Mouse (Mus musculus): ENCODE measurements at regions not wholly inside any gene's neighbourhood (a gene's known extent, or its start where the extent isn't known, plus 50 kb on each side); places are given as distances from the start of the nearest gene placed in this dataset.

GRCm38 (mm10) chr8:96174996-96175395 is 286.6 kb upstream of the Got2 start:
- TF ChIP-seq CTCF (IDR thresholded peaks at IDR 0.05; ENCODE audit: insufficient read depth, low read depth, low read length) (no peak), POLR2A (IDR thresholded peaks at IDR 0.05; ENCODE audit: insufficient read depth, low read depth, low read length) (no peak)

GRCm38 (mm10) chr8:96164933-96165332 is 276.6 kb upstream of the Got2 start:
- WGBS: 95% methylated on average over 8 of the region's 8 CpGs
- H3K4me1 ChIP-seq (ENCODE audit: control insufficient read depth, insufficient read depth, low read length): no peaks in the 10 kb centered on the region
- TF ChIP-seq CTCF (IDR thresholded peaks at IDR 0.05; ENCODE audit: insufficient read depth, low read depth, low read length): no peak
- TF ChIP-seq POLR2A (IDR thresholded peaks at IDR 0.05; ENCODE audit: insufficient read depth, low read depth, low read length): no peak
- H3K4me3 ChIP-seq (ENCODE audit: insufficient read depth, low read depth, low read length): no peak overlapping the region
- H3K27ac ChIP-seq (ENCODE audit: insufficient read depth, low read depth, low read length): no peak overlapping the region

More at GRCm38 (mm10) chr8:96174996-96175395, 286.6 kb upstream of the Got2 start:
- H3K4me1 ChIP-seq (ENCODE audit: control insufficient read depth, insufficient read depth, low read length): no peaks in the 10 kb centered on the region
- H3K4me3 ChIP-seq (ENCODE audit: insufficient read depth, low read depth, low read length): no peak overlapping the region
- H3K27ac ChIP-seq (ENCODE audit: insufficient read depth, low read depth, low read length): no peak overlapping the region
- WGBS: 57% methylated on average over 5 of the region's 5 CpGs

GRCm38 (mm10) chr8:96159899-96160298 is 271.6 kb upstream of the Got2 start:
- WGBS: 46% methylated on average over 6 of the region's 6 CpGs
- TF ChIP-seq CTCF (IDR thresholded peaks at IDR 0.05; ENCODE audit: insufficient read depth, low read depth, low read length) (no peak), POLR2A (IDR thresholded peaks at IDR 0.05; ENCODE audit: insufficient read depth, low read depth, low read length) (no peak)
- Histone ChIP-seq H3K4me3 (ENCODE audit: insufficient read depth, low read depth, low read length) (no peak overlapping the region), H3K4me1 (ENCODE audit: control insufficient read depth, insufficient read depth, low read length) (no peaks in the 10 kb centered on the region), H3K27ac (ENCODE audit: insufficient read depth, low read depth, low read length) (no peak overlapping the region)

GRCm38 (mm10) chr8:96152496-96153250 is 264.3 kb upstream of the Got2 start:
- WGBS: 45% methylated on average over 12 of the region's 12 CpGs
- Histone ChIP-seq H3K4me1 (ENCODE audit: control insufficient read depth, insufficient read depth, low read length) (no peaks in the 10 kb centered on the region), H3K27ac (ENCODE audit: insufficient read depth, low read depth, low read length) (no peak overlapping the region), H3K4me3 (ENCODE audit: insufficient read depth, low read depth, low read length) (no peak overlapping the region)
- TF ChIP-seq POLR2A (IDR thresholded peaks at IDR 0.05; ENCODE audit: insufficient read depth, low read depth, low read length): no peak
- TF ChIP-seq CTCF (IDR thresholded peaks at IDR 0.05; ENCODE audit: insufficient read depth, low read depth, low read length): peak; percentile 63; the same call in 1 of the 2 replicates

- 72% methylated on average over 10 of the region's 10 CpGs for WGBS
- Histone ChIP-seq H3K4me3 (ENCODE audit: insufficient read depth, low read depth, low read length) (no peak overlapping the region), H3K27ac (ENCODE audit: insufficient read depth, low read depth, low read length) (no peak overlapping the region), H3K4me1 (ENCODE audit: control insufficient read depth, insufficient read depth, low read length) (no peaks in the 10 kb centered on the region)
- no peak for TF ChIP-seq CTCF (IDR thresholded peaks at IDR 0.05; ENCODE audit: insufficient read depth, low read depth, low read length)
- TF ChIP-seq POLR2A (IDR thresholded peaks at IDR 0.05; ENCODE audit: insufficient read depth, low read depth, low read length): no peak
Observed at GRCm38 (mm10) chr8:96152056-96152455, 263.7 kb upstream of the Got2 start.

- WGBS: 91% methylated on average over 16 of the region's 16 CpGs
- Histone ChIP-seq H3K4me3 (ENCODE audit: insufficient read depth, low read depth, low read length) (no peak overlapping the region), H3K4me1 (ENCODE audit: control insufficient read depth, insufficient read depth, low read length) (no peaks in the 10 kb centered on the region), H3K27ac (ENCODE audit: insufficient read depth, low read depth, low read length) (no peak overlapping the region)
- TF ChIP-seq POLR2A (IDR thresholded peaks at IDR 0.05; ENCODE audit: insufficient read depth, low read depth, low read length): no peak
Observed at GRCm38 (mm10) chr8:96151065-96151472, 262.7 kb upstream of the Got2 start.

- H3K27ac ChIP-seq (ENCODE audit: insufficient read depth, low read depth, low read length): no peak overlapping the region
- 29% methylated on average over 5 of the region's 5 CpGs for WGBS
- TF ChIP-seq CTCF (IDR thresholded peaks at IDR 0.05; ENCODE audit: insufficient read depth, low read depth, low read length): no peak
- no peak for TF ChIP-seq POLR2A (IDR thresholded peaks at IDR 0.05; ENCODE audit: insufficient read depth, low read depth, low read length)
- H3K4me3 ChIP-seq (ENCODE audit: insufficient read depth, low read depth, low read length): no peak overlapping the region
- H3K4me1 ChIP-seq (ENCODE audit: control insufficient read depth, insufficient read depth, low read length): no peaks in the 10 kb centered on the region
Observed at GRCm38 (mm10) chr8:96132183-96132582, 243.8 kb upstream of the Got2 start.

GRCm38 (mm10) chr8:96128329-96128728 is 240.0 kb upstream of the Got2 start:
- Histone ChIP-seq H3K4me3 (ENCODE audit: insufficient read depth, low read depth, low read length) (no peak overlapping the region), H3K4me1 (ENCODE audit: control insufficient read depth, insufficient read depth, low read length) (no peaks in the 10 kb centered on the region), H3K27ac (ENCODE audit: insufficient read depth, low read depth, low read length) (no peak overlapping the region)
- TF ChIP-seq POLR2A (IDR thresholded peaks at IDR 0.05; ENCODE audit: insufficient read depth, low read depth, low read length): no peak
- TF ChIP-seq CTCF (IDR thresholded peaks at IDR 0.05; ENCODE audit: insufficient read depth, low read depth, low read length): no peak
- 83% methylated on average over 2 of the region's 2 CpGs for WGBS

GRCm38 (mm10) chr8:96100817-96101216 is 212.5 kb upstream of the Got2 start:
- WGBS: 83% methylated on average over 5 of the region's 5 CpGs

More at GRCm38 (mm10) chr8:96100817-96101216, 212.5 kb upstream of the Got2 start:
- H3K4me1 ChIP-seq (ENCODE audit: control insufficient read depth, insufficient read depth, low read length): no peaks in the 10 kb centered on the region
- H3K4me3 ChIP-seq (ENCODE audit: insufficient read depth, low read depth, low read length): no peak overlapping the region
- TF ChIP-seq POLR2A (IDR thresholded peaks at IDR 0.05; ENCODE audit: insufficient read depth, low read depth, low read length) (no peak), CTCF (IDR thresholded peaks at IDR 0.05; ENCODE audit: insufficient read depth, low read depth, low read length) (no peak)
- H3K27ac ChIP-seq (ENCODE audit: insufficient read depth, low read depth, low read length): no peak overlapping the region

Data from olfactory bulb, adult 2 months (tissue).